Mouse (Mus musculus) urinary bladder, postnatal 25 days (tissue): ENCODE measurements around the gene Osgin1.

ENCODE experiments used
- DNase-seq: peaks from one replicate; pipeline ENCODE4 v3.0.0; 2022; ENCODE audit warnings: low spot score

Gene Osgin1

DNA sequence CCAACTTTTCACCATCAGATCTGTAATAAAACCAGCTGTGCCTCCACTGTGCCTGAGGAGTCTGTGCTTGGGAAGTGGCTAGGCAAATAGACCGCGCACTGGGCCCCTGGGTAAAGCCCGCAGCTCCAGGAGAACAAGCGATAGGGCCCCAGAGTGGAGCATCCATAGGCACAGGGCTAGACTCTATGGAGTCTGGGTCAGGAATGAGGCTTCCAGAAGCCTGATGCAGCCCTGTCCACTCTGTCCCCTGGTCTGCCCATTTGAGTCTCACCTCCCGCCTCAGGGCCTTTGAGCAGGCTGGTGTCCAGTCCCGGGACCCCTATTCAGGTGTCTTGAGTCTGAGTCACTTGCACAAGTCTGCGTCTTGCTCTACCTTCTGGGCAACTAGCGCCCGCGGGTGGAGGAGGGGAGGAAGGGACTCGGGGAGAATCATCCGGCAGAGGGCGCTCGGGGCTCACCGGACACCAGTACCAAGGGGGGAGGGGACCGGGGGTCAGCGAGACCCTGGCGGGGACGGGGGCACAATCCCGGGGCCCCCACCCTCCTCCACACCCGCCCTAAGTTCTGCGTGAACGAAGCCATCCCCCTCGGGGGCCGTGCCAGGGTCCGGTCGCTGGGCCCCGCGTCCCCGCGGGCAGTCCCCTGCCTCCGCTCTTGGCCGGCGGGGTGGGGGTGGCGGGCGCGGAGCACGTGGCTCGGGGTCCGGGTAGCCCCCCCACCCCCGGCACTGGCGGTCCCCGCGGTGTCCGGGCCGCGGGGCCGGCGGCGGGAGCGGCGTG is 12.5 kb downstream of the Osgin1 start, which contains the start of gene Necab2:
TSS of gene Necab2 (plus strand) at position 509 of the 779 bp plus-strand sequence.
- peak; percentile 86 for DNase-seq

DNA sequence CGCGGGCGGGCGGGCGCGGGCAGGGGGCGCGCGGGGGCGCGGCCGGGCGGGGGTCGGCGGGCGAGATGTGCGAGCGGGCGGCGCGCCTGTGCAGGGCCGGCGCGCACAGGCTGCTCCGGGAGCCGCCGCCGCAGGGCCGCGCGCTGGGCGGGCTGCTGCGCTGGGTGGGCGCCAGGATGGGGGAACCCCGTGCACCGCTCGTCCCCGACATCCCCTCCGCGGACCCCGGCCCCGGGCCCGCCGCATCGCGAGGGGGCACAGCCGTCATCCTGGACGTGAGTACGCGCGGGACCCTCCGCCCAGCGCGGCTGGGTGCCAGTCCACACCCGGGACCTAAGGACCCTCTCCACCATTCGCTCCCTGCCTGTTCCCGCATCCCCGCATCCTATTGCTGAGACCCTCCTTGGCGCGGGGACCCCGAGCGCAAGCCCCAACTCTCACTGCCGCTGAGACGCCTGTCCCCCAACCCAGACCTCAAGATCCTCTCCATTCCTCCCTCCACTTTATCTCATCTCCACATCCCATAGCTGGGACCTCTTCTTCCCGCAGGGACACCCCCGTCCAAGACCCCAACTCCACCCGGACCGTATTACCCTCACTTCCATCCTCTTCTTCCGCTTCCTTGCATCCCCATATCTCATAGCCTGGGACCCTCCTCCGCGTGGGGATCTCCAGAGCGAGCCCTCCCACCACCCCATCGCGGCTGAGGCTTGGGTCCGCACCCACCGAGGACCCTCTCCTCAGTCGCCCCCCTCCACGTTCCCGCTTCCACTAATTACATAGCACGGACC is 13.3 kb downstream of the Osgin1 start:
- DNase-seq, result no peak

DNA sequence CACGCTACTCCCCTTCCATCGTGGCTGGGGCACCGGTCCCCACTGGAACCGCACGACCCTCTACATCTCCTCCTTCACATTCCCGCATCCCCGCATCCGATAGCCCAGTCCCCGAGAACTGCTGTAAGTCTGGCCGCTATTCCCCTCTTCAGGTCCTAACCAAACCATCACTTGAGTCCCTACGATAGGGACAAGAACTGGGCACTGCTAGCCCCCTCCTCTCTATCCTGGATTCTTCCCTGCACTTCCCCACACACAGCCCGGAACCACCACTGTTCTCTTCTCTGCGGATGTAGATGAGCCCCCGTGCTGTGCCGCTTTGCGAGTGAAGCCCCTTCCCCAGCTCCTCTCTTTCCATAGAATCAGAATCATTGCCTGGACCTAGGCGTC is 13.9 kb downstream of the Osgin1 start:
- DNase-seq, result no peak

DNA sequence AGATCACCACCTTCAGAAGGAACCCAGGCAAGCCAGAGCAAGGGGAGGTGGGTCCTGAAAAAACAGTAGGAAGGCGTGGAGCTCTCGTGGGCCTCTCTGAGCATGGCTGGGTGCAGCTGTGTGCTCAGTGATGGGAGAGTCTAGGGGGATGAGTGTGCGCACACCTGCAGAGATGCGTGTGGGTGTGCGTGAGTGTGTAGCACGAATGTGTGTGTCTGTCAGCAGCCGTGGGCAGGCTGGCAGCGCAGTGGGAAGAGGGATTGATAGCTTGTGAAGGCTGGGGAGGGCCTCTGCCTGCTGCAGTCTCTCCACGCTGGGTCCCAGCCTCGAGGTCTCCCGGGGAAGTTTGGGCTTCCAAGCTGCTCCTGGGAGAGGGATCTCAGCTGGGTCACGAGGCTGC is 15.7 kb downstream of the Osgin1 start:
- no peak for DNase-seq

DNA sequence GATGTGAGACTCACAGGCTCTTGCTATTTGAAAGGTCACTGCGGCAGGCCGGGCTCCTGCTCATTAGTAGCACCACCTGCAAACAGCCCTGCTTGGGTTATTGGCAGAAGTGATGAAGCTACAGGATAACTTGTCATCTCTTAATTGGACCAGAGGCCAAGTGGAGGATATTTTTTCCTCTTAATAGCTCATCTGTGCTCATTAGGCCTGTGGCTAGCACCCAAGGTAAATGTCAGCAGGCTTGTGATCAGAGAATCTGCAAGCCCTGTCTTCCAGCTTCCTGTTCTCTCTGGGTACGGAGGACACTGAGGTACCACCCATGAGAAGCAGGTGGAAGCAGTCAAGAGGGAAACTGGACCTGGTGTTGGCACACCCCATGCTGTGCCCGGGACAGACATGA is 17.2 kb downstream of the Osgin1 start:
- no peak for DNase-seq

DNA sequence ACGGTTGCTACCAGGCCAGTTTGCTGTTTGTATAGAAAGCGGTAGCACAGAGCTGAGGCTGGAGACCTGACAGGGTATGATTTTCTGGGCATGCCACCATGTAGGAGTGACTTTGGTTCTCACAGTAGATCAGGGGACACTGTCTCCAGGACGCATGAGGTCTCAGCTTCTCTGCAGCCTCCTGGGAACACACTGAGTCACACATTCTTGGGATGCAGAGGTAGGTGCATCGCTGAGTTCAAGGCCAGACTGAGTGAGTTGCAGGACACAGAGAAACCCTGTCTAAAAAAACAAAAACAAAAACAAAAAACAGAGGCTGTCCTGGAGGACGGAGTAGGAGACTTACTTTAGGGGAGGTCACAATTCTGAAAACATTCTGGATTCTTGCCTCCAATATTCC is 19.0 kb downstream of the Osgin1 start:
- no peak for DNase-seq

DNA sequence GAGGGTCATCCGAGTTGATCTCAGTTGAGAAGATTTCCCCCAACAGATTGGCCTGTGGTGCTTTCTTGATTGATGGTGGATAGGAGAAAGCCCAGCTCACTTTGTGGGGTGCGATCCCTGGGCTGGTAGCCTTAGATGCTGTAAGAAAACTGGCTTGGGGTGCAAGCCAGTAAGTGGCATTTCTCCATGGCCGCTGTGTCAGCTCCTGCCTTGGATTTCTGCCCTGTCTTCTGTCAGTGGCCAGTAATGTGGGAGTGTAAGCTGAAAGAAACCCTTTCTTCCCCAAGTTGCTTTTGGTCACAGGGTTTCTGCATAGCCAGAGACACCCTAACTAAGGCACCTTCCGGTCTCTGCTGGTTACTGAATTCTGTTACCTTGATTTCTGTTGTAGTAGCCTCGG is 22.1 kb downstream of the Osgin1 start:
- DNase-seq, result no peak

DNA sequence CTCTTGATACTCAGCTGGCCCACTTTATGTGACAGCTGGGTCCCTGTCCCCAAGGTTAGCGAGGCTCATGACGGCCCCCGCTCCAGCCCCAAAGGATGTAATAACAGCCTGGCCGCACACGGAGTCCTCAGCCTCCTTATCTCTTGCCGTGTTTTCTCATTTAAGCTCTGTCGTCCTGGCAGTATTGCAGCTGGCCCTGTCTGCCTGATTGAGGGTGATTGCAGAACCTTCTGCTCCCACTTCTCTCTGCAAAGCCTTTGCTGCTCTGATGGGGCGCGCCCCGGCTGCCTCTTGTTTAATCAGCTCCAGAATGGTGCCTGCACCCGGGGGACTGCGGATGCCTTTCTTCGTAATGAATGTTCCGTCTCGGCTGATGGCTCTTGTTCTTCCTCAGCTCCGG is 25.8 kb downstream of the Osgin1 start:
- no peak for DNase-seq

DNA sequence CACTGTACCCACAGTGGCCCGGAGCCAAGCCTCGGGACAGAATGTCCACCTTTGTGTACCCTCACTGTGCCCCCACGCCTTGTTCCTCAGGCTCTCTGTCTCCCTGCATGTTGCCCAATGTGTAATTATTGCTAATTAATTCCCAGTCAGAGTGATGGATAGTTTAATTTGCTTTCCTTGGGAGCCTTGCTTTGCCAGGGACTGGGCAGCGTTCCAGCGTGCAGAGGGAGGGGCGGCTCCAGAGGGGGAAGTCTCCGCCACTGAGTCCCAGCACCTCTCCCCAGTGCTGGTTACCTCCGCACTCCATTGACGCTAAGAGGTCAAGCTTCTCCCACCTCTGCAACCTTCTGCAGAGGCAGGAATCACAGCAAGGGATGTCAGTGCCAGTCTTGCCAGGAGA is 27.4 kb downstream of the Osgin1 start:
- DNase-seq, result no peak

DNA sequence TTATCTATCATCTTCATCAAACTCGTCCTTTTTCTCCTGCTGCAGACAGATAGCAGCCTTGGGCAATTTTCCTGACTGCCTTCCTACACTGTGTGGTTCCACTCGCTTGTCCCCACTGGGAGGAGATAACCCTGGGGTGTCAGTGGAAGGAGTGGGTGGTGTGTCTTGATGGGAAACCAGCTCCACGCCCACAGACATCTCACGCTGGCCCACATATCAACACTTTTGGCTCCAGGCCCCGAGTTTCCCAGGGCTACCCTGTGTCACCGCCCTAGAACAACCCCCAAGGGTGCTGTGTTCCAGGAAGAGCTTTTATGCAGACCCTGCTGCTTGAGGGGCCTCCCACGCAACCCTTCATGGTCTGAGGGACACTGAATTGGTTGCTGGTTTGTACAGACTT is 29.8 kb downstream of the Osgin1 start:
- no peak for DNase-seq

DNA sequence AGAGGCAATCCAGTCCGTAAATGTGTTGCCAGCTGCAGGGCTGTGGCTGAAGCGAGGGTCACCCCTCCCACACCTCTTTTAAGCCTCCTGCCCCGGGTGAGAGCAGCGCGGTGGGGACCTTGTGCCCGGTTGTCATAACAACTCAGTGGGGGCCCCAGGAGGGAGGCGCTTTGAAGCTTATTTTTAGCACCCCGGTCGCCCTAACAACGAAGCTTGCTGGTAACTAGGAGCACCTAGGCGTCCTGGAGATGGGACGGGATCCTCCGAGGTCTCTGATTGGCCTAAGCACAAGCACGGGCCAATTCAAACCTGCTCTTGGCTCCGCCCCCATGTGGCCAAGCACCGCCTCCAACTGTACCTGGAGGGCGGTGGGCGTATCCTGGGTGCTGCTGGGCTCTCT is 32.2 kb downstream of the Osgin1 start:
- no peak for DNase-seq

DNA sequence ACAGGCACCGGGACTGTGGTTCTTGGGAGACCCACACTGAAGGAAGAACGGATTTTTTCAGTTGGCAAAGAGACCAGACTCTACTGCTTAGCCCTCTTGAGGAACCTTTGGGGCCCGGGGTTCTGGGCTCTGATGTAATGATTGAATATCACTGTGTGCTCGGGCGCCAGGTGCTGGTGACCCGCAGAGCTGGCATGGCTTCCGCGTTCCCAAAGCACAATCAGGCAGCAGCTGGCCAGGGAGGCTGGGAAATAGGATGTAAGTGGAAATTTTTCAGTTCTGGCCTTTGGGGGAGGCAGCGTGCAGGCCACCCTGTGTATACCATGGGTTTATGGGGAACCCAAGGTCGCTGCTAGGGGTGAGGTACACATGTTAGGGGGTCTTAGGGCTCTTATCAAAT is 32.9 kb downstream of the Osgin1 start:
- DNase-seq, result no peak

DNA sequence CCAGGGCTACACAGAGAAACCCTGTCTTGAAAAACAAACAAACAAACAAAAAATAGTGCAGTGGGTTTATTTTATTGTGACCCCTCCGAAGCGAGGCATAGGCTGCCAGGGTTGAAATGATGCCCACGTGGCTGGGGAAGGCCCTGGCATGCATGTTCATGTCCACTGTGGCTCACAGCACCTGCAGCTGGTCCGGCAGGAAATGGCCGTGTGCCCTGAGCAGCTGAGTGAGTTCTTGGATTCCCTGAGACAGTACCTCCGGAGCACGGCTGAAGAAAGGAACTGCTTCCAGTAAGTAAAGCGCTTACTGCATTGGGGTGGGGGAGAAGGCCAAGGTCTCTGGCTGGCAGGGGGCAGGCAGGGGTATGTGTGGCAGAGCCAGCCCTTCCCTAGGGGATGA is 34.2 kb downstream of the Osgin1 start:
- no peak for DNase-seq

DNA sequence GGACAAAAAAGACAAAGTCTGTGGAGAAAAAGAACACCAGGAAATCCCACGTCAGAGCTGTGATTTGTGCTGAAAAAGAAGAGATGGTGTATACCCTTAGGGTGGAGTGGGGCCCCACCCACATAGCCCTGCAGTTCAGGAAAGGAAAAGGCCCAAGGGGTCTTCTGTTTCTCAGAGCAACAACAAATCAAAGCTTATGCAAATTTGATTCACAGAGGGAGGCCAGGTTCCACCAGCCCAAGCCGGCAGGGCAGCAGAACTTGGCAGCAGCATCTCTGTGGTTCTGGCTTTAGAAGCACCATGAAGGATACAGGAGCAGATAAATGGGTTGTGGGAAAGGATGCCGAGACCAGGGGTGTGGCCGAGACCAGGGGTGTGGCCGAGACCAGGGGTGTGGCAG is 44.8 kb downstream of the Osgin1 start:
- no peak for DNase-seq

DNA sequence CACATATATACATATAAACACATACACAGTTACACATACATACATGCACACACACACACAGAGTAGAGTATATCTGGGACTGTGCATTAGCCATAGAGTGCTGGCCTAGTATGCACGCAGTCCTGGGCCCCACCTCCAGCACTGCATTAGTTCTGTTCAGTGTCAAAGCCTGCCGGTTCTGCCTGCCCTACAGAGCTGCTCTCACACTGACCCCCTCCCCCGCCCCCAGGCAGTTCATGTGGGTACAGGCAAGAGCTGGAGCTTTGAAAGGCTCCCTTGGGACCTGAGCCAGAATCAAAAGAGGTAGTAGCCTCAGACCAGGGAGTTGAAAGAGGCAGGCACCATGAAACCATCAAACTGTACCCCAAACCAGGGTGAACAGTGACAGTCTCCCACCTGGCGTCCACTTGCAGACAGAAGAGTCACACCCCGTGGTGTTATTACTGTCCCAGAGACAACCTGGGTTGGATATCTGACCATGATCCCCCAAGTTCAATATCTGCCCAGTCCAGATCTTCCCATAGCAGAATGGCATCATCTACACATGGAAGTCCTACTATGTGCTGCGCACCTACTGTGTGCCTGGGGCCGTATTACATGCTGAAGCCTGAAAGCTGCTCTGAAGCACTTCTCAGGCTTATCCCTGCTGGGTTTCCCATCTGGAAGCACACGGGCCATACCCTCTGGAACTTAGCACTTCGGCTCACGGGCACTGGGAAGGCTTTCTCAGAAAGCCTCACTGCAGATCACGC is 50.4 kb downstream of the Osgin1 start:
- no peak for DNase-seq

DNA sequence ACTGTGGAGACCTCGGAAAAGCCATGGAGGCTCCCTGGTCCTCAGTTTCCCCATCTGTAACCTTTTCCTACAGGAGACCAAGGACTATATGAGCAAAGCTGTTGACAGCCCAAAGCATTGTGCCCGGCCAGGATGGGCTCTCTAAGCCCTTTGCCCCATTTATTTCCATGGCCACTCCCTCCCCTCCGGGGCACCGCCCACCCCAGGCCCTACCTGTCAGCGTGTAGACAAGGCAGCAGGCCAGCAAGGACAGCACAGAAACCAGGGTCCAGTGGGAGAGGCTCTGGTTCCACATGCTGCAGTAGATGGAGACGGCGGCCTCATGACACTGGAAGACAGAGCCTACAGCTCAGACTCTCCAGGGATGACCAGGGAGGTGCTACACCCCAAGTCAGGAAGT is 53.2 kb downstream of the Osgin1 start:
- DNase-seq, result no peak
